Mouse (Mus musculus) megakaryocyte, adult 5-6 weeks (primary cell): ENCODE measurements around the gene Gm5105. TPM values are rescaled to one million over a fixed set of nuclear protein-coding genes. Genes with fewer than 3 reads are reported as not detected.

ENCODE experiments used
- ATAC-seq: 2 replicates; pipeline ENCODE4 v1.8.0; 2016; ENCODE audit warnings: mild to moderate bottlenecking, inconsistent platforms; ENCODE audit not compliant: poor library complexity, severe bottlenecking
- total RNA-seq, 2 experiments: library from RNA; stranded (forward) in 1 of 2; stranded (reverse) in 1 of 2; fragments of 153-499, 151-499 nt in 1 of 2; fragments of 221-1000, 200-1000 nt in 1 of 2; gene quantifications; 2 replicates each; pipeline versions ENCODE4 v1.2.3 to v1.2.4; 2015 to 2017

Gm5105 gene
- not detected in 2 replicates for total RNA-seq (2015)
- total RNA-seq (2017), result not detected in 2 replicates

DNA sequence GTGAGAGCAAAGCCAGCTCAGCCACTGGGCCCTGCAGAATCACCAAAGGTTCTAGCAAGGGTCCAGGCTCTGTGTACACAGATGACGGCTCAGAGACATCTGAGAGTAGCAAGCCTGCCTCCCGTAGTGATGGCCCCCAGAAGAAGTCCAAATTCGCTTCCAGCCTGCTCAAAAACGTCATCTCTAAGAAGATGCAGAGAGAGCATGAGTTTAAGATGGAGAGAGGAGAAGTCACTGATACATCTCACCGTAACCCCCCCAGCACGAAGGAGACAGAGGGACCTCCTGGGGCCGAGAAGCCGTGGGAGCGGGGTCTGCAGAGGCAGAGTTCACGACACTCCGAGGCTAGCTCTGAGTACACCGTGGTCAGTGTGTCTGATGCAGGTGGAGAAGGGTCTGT, at the start of gene Gm5105:
Gm5105 (minus strand) TSS at position 101 of the 400 bp plus-strand sequence.
- no peak for ATAC-seq

DNA sequence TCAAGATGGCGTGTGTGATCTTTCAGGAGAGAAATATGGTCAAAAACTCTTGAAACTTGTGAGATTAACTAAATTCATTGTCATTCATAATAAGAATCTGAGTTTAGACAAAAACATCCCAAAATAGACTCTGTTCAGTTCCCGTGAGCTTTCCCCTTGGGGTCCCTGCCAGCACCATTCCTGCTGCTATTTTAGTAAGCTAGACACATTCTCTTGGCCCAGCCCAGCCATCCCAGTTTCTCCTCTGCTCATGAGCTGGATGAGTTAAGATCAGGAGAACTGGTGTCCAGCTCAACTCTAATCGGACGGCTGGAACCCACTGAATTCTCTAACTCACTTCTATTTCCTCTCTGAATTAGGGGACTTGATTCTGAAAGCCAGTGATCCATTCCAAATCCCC, 49.7 kb upstream of the Gm5105 start:
- ATAC-seq, result no peak

DNA sequence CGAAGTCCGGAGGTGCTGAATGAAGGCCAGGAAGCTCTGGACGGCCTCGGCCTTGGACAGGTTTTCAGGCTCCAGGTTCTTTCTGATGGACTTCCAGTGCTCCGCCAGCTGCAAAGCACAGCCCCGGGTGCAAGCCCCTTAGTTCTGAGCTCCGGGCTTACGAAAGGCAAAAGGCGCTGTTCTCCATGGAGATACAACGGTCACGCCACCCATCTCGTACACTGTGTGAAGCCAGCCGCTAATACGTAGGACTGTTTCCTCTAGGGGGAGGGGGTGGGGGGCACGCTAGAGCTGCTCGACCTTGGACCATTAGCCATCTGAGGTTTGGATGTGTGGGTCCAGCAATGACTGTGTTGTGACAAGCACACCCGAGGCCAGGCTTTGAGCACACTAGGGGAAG, 46.9 kb upstream of the Gm5105 start:
- ATAC-seq, result no peak

DNA sequence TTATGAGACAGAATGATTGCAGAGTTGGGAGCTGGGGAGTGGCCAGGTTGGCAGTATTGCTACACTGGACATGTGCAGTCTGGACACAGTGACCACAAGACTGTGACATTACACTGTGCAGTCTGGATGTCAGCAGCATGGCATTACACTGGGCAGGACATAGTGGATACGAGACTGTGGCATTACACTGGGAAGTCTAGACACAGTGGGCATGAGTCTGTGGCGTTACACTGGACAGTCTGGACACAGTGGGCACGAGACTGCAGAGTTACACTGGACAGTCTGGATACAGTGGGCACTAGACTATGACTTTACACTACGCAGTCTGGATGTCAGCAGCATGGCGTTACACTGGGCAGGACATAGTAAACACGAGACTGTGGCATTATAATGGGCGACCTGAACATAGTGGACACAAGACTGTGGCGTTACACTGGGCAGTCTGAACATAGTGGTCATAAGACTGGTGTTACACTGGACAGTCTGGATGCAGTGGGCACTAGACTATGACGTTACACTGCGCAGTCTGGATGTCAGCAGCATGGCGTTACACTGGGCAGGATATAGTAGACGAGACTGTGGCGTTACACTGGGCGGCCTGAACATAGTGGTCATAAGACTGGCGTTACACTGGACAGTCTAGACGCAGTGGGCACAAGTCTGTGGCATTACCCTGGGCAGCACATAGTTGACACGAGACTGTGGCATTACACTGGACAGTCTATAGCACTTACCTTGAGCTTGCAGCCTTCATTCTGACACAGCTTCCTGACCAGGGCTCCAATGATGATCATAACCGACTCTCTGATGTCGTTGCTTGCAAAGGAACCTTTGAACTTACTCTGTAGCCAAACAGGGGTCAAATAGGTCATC, 44.0 kb upstream of the Gm5105 start:
- ATAC-seq, result no peak

DNA sequence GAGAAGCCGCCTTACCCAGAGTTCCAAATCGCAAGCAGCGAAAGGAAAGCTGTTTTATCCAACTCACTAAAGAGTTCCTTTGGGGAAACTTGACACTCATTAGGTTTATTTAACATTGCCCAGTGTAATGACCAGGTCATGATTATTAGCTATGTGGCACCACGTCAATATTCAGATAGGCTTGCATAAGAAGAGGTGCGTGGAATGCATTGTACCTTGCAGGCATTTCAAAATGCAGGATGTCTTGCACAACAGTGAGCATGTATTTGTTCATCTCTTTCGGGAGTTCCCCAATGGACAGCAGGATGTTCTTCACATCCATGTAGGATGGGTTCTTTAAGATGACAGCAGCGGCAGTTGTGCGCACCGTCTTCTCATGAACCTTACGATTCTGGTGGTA, 39.7 kb upstream of the Gm5105 start:
- ATAC-seq, result no peak

DNA sequence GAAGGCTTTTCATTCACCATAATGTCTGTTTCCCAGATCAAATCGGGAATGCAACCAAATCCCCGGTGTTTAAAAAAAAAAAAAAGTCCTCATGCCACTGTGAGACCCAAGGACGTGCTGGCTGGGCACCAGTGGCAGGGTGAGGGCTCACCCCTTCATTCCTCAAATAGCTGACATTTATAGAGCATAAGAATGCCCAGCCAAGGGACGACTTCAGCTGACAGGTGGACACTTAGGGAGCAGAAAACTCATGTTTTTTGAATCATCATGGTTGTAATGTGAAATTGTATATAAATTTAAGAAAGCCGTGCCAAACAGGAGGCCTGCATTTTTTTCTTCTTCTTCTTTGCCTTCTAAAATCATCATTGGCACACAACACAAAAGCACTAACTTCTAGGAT, 37.9 kb upstream of the Gm5105 start:
- no peak for ATAC-seq

DNA sequence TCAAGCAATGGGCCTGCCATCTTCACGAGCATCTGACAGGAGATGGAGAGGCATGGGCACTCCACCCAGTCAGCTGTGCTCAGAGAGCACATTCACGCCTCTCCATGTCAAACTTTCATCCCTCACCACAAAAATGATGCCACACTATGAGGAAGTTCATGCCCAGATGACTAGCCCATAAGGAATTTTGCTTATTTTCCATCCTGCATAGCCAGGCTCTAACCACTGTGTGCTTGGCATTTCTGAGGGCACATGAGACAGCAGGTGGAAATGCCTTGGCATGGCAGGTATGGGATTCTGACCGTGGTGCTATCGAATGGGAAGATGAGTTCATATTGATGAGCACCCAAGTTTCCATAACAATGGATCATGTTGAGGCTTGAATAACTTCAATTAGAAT, 36.5 kb upstream of the Gm5105 start:
- no peak for ATAC-seq

DNA sequence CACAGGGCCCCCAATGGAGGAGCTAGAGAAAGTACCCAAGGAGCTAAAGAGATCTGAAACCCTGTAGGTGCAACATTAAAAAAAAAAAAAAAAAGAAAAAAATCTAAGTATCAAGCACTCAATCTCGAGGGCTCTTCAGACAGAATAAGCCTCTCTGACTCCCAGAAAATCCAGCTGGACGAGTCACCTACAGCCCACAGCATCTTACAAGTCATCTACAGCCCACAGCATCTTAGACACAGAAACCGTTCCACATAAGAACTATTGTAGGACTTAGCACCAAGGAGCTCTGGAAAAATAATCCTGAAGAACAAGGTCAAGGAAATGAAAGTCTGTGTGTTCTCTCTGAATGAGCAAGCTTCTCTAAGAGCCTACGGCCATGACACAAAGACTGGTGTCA, 34.7 kb upstream of the Gm5105 start:
- ATAC-seq, result no peak

DNA sequence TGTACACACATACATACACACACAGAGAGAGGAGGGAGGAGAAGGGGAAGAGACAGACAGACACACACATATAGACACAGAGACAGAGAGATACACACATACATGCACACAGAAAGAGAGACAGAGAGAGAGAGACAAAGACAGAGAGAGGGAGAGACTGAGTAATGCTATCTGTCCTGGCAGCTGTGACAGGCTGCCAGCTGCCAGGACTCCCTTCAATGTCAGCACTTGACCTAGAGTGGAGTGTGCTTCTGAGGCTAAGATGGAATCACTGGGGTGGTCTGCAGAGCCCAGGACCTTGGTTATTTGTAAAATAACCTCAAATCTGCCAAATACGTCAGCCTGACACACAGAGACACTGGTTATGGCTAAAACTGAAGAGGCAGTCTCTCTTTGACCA, 30.5 kb upstream of the Gm5105 start:
- no peak for ATAC-seq

DNA sequence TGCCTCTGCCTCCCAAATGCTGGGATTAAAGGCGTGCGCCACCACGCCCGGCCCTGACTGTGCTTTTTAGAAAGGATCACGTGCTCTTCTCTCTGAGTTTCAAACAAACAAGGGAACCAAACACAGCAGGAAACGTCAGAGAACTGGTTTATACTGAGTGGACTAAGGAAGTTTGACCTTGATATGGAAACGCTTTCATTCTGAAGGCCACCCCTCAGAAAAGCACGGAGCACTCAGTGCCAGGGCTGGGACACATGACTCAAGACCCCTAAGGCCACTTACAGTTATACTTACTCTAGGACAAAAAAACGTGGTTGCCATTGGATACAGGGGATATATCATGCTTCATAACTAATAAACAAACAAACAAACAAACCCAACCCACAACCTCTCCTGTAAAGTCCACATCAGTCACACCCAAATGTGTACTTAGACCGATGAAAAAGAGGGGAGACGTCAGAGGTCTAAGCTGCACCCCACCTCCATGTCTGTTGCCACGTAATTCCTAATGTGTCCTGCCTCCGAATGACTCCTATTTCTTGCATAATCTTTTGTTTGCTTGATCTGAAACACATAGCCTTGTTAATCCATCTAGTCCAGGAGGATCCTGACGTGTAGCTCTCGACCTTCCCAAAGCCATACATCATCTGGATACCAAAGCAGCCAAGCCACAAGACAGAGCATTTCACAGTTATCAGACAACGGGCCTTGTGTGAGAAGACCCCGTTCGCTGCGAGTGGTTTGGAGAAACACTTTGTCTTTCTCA, 29.3 kb upstream of the Gm5105 start:
- ATAC-seq, result no peak

DNA sequence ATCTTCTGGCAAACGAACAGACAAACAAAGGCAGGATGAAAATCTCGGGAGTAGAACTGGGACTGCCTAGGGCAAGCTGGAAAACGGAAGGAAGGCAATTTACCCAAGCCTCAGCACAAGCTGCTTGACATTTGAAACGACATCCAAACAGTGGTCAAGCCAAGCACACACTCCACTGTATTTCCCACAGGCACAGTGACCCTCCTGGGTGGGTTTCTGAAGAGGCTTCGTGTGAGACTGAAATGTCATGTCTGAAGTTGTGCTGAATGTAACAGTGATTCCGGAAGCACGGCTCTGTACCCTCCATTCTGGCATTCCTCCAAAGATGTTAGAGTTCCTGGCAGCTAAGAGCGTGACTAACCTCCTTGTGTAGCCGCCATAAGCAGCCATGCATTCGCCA, 28.5 kb upstream of the Gm5105 start:
- ATAC-seq, result no peak

DNA sequence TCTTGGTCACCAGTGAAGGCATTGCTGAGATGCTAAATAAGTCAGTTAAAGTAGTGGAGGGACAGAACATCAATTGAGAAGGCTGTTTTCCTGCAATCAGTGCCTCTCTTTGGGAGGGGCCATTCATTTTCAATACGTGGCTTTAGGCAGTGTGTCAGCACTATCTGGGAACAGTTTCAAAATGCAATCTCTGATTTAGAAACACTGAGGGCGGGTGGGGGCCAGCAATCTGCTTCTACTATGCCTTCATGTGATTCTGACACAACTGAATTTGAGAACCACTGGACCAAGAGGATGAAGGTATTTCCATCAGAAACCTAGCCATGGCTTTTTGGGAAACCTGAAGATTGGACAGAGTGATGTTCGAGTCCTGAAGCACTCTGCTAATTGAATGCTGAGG, 28.1 kb upstream of the Gm5105 start:
- ATAC-seq, result no peak

DNA sequence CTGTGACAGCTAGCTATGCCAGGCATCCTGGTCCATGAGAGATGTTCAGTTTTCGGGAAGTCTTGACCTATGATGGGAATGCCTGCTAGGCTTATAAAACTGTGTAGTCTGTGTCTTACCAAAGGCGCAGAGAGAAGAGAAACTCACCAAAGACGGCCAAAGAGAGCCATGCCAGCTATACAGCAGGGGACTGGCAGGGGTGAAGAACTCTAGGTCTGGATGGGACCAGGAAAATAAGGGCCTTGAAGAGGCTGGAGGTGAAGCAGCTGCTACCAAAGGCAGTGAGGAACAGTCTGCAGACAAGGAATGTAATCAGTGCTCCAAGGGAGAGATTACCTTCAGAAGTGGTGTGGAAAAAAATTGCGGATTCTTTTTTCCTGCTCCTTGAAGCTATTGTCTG, 16.7 kb upstream of the Gm5105 start:
- no peak for ATAC-seq

DNA sequence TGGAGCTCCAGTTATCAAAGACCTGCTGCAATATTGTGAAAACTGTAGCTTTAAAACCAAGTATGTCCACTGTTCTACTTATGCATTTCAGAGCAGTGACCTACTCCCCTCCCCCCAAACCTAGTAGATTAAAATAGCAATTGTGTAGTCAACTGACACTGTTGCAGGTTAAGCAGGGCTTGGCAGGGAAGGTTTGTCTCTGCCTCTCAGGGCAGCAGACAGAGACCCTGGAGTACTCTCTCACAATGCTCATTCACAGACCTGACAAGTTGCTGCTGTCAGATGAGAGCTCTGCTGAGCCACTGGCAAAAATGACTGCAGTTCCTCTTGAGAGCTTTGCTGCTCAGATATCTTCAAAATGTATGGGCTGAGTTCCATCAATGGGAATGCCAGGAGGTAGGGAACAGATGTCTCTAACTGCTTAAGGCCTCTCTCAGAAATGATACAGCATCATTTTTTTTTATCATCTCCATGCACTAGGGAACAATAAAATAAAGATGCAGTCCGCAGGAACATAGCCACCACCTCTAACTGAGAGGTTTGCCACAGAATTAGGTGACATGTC, 16.0 kb upstream of the Gm5105 start:
- no peak for ATAC-seq

DNA sequence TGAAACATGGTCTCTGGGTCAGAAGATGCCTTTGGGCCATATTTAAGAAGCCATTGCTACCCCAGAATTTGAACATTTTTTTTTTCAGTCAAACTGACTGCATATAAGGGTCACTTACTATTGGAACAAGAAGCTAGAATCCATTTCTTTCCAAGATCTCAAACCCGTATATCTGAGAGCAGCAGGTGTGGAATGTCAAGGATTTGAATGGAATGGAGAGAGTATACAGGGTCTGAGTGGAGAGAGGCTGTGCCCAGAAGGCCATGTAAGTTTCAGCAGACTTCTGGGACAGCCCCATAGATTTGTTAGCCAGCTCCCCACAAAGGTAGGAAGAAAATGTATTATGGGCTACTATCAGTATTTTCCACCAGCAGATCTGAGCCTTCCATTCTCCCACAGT, 11.5 kb upstream of the Gm5105 start:
- ATAC-seq, result no peak

DNA sequence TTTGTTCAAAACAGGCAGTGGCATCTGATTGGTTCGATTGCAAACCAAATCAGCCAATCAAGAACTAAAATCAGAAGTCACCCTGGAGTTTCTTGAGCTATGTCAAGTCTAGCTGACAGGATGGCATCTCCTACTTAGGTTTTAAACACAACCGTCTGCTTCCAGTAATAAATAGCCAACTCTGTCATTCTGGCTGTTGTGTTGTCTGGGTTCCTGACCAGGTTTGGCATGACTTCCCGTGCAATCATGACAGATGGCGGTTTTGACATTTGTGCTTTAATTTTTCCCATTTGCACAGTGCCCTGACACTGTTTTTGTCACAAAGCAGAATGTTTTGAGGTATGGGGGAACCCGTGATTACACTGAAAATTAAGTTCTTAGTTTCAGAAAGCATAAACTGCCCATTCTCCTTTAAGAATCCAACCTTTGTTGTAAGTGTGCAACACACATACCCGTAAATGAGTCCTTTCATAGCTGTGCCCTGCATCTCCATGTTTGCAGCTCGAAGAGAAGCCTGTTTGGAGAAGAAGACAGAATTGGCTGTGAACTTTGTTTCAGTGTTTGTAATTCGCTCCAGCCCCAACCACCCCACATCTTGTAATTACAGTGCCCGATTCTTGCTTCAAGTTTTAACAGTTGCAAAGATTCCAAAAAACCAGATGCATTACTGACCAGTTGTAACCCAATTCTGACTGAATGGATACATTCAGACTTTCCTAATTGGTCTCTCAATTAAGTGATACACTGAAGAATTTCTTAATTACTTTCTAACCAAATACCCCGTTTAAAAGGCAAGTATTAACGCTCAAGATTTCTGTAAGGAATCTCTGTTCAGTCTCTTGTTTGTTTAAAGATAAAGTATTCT, 10.5 kb upstream of the Gm5105 start:
- no peak for ATAC-seq

DNA sequence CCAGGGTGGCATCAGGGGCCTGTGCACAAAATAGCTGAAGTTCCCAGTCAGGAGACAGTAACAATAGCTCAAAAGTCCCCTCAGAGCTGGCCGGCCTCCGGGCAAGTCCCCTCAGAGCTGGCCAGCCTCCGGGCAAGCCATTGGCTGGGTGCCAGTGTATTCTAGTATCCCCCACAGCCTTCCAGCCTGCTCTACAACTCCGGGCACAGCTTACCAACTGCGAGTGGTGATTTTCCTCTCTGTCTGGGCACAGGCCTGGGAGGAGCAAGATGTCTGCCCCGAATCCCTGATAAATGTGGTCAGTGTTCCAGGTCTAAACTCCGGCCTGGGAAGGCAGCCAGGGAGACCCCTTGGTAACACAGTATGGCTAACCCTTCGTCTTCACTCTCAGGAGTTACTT, 8.0 kb upstream of the Gm5105 start:
- no peak for ATAC-seq

DNA sequence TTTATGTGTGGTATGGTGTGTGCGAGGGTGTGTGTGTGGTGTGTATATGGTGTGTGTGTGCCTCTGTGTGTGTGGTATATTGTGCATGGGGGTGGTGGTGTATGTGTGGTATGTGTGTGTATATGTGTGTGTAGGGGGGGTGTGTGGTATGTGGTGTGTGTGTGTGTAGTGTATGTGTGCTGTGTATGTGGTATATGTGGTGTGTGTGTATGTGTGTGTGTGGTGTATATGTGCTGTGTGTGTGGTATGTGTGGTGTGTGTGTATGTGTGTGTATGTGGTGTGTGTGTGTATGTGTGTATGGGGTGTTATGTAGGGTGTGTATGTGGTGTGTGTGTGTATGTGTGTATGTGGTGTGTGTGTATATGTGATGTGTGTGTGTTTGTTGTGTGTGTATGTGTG, 7.0 kb upstream of the Gm5105 start:
- ATAC-seq, result no peak

DNA sequence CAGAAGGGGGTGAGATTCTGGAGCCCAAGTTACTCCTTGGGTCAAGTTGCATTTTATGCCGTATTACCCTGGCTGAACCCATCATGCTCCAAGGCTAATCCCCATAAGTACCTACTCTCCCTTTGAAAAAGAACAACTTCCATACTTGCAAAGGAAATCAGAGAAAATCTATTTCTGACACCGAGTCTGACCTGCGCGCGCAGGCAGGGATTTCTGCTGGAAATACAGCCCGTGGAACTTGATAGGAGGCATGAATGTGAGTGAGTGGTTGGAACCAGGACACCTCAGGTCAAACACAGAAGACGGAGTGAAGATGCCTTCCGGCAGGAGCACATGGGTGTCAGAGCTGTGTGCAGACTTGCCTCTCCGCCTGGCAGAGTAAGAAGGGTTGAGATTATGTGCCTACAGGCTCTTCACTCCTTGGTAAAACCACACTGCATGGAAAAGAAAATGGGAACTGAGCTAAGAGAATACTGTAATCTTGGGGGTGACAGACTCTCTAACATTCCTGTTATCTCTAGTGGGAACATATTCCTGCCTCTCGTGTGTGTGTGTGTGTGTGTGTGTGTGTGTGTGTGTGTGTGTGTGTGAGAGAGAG, 4.4 kb upstream of the Gm5105 start:
- ATAC-seq, result no peak

DNA sequence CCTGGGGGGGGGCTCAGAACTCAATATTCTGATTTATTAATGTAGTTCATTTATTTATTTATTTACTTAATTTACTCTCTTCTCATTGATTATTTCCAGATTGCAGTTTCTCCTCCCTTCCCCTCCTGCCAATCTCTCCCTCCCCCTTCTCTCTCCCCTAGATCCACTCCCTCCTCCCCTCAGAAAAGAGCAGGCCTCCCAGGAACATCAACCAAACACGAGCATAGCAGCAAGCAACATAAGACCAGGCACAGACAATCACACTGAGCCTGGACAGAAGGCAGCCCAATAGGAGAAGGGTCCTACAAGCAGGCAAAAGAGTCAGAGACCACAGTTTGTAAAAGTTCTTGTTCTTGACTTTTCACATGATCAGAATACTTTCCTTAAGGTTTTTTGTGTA, 3.8 kb upstream of the Gm5105 start:
- no peak for ATAC-seq
